Mouse (Mus musculus) lung, postnatal 36 days (tissue): ENCODE results near the gene Pars2.

Experiments used
- DNase-seq: peaks from one replicate; pipeline ENCODE4 v3.0.0; 2022; ENCODE audit warnings: mixed read lengths

Gene Pars2

GRCm38 (mm10) chr4:106643483-106644217 is 7.2 kb upstream of the Pars2 start:
- DNase-seq, result no peak

DNA sequence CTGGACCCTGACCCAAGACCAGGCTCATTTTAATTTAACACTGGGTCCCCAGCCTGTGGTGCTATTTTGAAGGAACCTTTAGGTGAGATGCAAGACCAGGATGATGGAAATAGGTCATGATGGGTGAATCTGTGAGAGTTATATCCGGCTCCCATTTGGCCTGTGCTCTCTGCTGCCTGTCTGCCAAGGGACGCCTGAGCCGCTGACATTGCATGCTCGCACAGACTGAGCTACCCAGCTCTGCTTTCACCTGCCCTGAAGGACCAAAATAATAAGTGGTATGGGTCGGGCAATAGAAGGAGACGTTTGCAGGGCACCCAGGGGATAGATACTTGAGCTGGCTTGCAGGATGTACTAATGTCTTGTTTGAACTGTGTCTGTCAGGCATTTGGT is 6.7 kb upstream of the Pars2 start:
- no peak for DNase-seq

GRCm38 (mm10) chr4:106645797-106646196 is 5.1 kb upstream of the Pars2 start:
- DNase-seq, result no peak

GRCm38 (mm10) chr4:106647137-106647536 is 3.7 kb upstream of the Pars2 start:
- DNase-seq, result no peak

- no peak for DNase-seq
Observed at GRCm38 (mm10) chr4:106652546-106652945, 1.7 kb downstream of the Pars2 start.

GRCm38 (mm10) chr4:106653051-106653450 is 2.2 kb downstream of the Pars2 start:
- DNase-seq, result no peak

GRCm38 (mm10) chr4:106655681-106656080 is 4.8 kb downstream of the Pars2 start:
- DNase-seq, result no peak

GRCm38 (mm10) chr4:106663956-106664470 is 13.1 kb downstream of the Pars2 start:
- DNase-seq, result no peak

GRCm38 (mm10) chr4:106664697-106665096 is 13.8 kb downstream of the Pars2 start:
- DNase-seq, result no peak

- no peak for DNase-seq
Observed at GRCm38 (mm10) chr4:106665269-106665668, 14.4 kb downstream of the Pars2 start.

DNA sequence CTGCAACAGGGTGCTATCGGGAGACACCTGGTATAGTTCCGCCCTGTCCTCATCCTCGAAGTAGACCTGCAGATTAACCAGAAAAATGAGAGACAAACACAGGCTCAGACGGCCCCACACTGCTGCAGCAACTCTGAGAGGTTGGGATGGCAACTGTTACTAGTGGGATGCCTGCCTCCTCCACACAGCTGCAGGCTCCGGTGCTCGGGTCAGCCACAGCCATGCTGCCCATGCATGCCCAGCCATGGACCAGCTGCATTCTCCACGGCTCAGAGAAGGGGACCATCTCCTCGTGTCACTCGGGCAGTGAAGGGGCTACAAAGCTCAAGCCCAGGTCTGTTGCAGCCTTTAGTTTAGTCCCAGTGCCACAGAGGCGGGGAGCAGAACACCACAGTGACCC is 14.8 kb downstream of the Pars2 start:
- no peak for DNase-seq

DNA sequence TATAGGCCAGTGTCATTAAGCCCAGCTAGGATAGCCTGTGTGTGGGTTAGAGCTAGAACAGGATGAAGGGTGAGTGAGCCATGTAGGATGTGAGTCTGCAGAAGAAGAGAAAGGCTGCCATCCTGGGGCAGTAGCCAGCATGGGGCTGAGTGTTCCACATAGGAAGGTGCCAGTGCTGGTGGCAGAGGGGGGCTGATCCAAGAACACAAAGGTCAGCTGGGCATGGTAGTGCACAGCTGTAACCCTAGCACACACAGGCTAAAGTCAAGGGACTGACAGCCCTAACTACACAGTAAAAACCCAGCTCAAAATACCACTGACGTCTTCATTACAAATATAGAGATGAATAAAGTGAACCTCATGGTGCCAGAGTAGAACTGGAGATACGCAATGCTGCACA is 15.7 kb downstream of the Pars2 start:
- DNase-seq, result no peak

- no peak for DNase-seq
Observed at GRCm38 (mm10) chr4:106676749-106677148, 25.9 kb downstream of the Pars2 start.

DNA sequence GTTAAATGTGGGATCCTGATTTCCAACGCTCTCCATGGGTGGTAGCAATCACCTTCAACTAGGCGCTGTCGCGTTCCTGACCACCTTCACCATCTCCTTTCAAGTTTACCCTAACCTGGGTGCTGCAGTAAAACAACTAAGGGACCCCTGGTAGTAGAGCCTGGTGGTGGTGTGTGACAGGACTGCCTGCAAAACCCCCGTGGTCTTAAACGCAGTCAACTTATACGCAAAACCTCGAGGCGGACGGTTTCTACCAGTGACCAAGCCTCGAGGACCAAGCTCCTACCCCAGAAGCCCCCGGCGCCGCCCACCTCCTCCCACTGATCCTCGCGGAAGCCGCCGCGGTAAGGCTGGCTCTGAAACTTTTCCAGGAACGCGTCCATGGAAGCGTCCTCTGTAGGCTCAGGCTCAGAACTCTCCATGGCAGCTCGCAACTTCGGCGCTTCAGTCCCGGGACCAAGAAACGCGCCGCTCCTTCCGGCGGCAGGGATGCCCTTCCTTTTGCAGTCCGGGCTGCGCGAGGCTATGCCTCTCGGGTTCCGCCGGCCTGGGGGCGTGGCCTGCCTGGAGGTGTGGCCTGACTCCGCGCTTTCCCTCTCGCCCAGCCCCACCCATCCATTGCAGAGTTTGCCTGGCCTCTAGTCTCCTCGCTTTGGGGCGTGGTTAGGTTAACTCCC is 27.7 kb downstream of the Pars2 start, which contains the start of gene Ttc4:
Gene Ttc4, minus strand, starts transcription at position 503 of the 677 bp plus-strand sequence.
- DNase-seq, result peak; percentile 92

GRCm38 (mm10) chr4:106679152-106679551 is 28.3 kb downstream of the Pars2 start:
- DNase-seq, result no peak

DNA sequence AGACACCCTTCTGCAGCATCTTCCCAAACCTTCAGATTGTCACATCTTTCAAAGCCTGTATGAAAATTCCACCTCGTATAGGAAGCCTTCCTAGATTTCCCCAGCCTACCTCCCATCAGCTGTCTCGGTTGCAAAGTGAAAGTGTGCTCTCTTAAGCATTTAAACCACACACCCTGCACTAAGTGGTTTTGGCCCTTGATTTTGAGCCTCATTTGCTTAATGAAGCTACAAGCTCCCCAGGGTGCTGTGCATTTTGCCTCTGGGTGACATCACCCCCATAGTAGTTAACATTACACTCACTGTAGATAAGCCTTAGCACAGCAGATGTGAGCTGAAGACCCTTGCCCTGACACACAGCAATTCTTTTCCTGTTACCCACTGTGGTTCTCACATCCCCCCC is 30.1 kb downstream of the Pars2 start:
- DNase-seq, result no peak

- DNase-seq, result no peak
Observed at GRCm38 (mm10) chr4:106688636-106689296, 37.9 kb downstream of the Pars2 start.

DNA sequence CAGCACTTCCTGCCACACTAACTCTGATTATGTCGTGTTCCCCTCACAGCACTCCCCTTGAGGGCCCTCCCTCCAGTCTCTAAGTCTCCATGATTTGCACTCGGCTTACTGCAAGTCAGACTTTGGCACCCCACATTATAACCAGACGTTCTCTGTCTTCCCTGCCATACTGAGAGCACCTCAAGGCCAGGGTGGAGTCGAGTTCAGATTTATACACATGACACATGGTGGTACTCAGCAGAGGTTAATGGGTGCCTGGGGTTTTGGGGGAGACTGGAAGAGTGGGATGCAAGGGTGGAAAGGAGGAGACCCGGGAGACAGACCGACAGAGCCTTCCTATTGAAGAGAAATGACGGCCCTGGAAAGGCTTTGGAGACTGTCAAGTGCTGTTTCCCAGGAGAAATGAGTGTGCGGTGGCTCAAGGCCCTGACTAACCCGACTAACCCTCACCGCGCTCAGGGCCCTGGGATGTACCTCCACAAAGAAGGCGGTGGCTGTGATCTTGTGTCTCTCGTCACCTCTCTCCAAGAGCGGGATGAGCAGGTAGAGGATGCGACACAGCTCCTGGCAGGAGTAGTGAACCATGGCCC is 43.1 kb downstream of the Pars2 start:
- DNase-seq, result no peak

DNA sequence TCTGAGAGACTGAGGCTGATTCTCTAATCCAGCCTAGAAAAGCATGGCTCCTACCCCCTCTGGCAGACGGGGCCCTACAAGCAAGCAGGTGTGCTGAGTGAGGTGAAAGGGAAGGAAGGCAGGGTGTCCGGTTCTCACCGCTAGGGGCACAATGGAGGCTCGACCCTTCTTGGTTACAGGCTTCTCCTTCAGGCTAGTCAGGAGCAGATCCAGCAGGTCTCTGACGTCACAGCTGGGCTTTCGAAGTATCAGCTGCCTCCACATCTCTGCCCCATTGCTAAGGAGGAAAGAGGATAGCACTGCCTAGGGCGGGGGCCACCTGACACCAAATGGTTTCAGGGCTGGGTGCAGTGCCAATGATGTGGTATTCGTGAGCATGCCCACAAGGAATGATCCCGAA is 49.1 kb downstream of the Pars2 start:
- DNase-seq, result peak; percentile 22

- no peak for DNase-seq
Observed at GRCm38 (mm10) chr4:106700798-106701197, 49.9 kb downstream of the Pars2 start.

DNA sequence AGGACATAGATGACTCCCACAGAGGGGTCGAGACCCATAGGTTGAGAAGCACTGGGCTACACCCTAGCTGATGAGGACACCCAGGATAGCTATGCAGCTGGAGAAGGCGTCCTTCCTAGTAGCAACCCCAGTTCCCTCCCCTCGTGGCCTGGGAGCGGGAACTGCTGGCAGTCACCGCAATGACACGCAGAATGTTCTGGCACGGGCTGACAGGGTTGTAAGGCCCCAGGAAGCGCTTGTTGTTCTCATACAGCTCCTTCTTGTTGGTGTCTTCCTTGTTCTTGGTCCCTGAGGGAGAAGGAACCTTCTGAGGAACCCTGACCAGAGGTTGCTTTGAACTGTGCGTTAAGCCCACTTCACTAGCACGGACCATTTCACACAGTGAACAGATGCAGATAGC is 53.1 kb downstream of the Pars2 start:
- DNase-seq, result no peak

GRCm38 (mm10) chr4:106704416-106704815 is 53.5 kb downstream of the Pars2 start:
- DNase-seq, result no peak
